Mouse (Mus musculus) spleen, adult 2 months (tissue): ENCODE results near the gene Olfr635.
A peak's percentile ranks its signal among the peaks of the same experiment; 100 is the strongest.

Experiments used
- CTCF ChIP-seq: fragments of 200-500 bp; IDR thresholded peaks from 2 replicates; pipeline ENCODE4 v1.5.1; 2011; ENCODE audit warnings: mild to moderate bottlenecking, inconsistent platforms; ENCODE audit not compliant: insufficient read depth, insufficient read length, insufficient replicate concordance; ENCODE audit errors: extremely low read depth
- POLR2A ChIP-seq: fragments of 200-500 bp; IDR thresholded peaks from 2 replicates; pipeline ENCODE4 v1.6.1; 2011; ENCODE audit warnings: low read depth, low read length, inconsistent platforms

DNA sequence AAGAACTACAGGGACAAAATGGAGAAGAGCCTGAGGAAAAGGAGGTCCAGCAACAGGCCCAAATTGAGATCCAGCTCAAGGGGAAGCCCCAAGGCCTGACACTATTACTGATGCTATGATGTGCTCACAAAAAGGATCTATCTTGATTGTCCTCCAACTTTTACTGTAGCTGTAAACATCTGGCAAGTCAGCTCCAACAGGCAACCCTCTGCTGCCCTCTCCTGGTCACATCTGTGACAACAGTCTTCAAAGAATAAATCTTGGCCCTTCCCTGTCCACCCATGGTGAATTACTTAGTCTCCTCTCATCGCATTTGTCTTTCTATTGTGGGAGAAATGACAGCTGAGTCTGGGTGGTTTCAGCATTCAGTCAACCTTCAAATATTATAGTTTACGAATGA is 28.2 kb upstream of the Olfr635 start:
- no peak for TF ChIP-seq POLR2A
- peak; percentile 64; the same call in 1 of the 2 replicates for TF ChIP-seq CTCF
